Mouse (Mus musculus): ENCODE results near the gene Gm21860. TPM values are rescaled to one million over a fixed set of nuclear protein-coding genes. Genes with fewer than 3 reads are reported as not detected.
"Not testable (repeated sequence)": the region's sequence is repeated elsewhere in the genome, so short reads cannot be mapped to it uniquely, and the experiment has no call there.

Gene Gm21860
- not detected in 2 replicates for polyA plus RNA-seq (2016; fragmentation: Nextera tagmentation; extraction: Ambion mirVana)

DNA sequence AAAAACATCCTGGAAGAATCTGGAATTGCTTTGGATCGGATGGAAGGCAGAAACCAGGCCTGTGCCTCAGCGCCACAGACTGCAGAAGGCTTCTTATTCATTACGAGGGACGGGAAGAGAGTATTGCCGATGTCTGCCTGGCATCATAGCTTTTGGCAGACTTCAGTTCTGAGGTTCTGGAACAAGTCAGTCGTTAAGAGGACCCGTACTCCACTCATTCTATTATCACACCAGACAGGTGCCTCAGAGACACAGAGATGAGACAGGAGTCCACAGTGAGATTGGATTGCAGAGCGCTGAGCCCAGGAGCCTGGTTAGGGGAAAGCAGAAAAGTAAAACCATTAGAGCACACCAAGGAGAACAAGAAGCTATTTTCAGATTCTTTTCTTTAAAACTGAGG is at the start of gene Gm21860:
TSS of gene Gm21860 (minus strand) at position 101 of the 400 bp plus-strand sequence.
- not testable (repeated sequence) for H3K36me3 ChIP-seq; H3K4me3 ChIP-seq; H3K9ac ChIP-seq; H3K4me1 ChIP-seq; H3K4me2 ChIP-seq (replicated peaks); ATAC-seq (ENCODE audit: low FRiP score); H3K27ac ChIP-seq; H3K27me3 ChIP-seq; H3K9me3 ChIP-seq (replicated peaks)
- WGBS, result no CpG with 5 or more reads among the region's 8 CpGs

GRCm38 (mm10) chrY:90784438-90784837 is 29.8 kb upstream of the Gm21860 start, which contains the start of gene Gm47283:
TSS of gene Gm47283 (plus strand) at chrY:90784738.
- not testable (repeated sequence) for H3K9ac ChIP-seq; H3K27me3 ChIP-seq; H3K9me3 ChIP-seq (replicated peaks); H3K4me3 ChIP-seq; ATAC-seq (ENCODE audit: low FRiP score); H3K27ac ChIP-seq; H3K4me1 ChIP-seq; H3K36me3 ChIP-seq; H3K4me2 ChIP-seq (replicated peaks)
- WGBS, result no CpG with 5 or more reads among the region's 48 CpGs

DNA sequence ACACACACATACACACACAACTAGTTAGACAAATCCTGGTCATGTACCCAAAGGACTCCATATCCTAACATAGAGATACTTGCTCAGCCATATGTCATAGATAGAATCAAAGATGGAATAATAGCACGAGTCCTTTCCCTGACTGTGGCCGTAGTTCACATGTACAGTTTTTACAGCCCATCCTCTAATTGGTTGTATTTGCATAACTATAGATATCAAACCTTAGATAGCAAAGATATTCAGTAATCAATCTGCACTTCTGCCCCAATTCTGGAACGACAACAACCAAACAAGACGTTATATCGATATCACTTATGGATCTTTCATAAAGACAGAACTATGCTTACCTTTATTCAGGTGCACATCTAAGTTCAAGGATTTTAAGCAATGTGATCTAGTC is 9.4 kb downstream of the Gm21860 start:
- H3K27me3 ChIP-seq; H3K4me1 ChIP-seq; H3K27ac ChIP-seq; ATAC-seq (ENCODE audit: low FRiP score); H3K4me3 ChIP-seq; H3K9ac ChIP-seq; H3K4me2 ChIP-seq (replicated peaks): not testable (repeated sequence)
- WGBS, result 95% methylated on average over 5 of the region's 5 CpGs
- peaks cover 40% of the 10 kb centered on the region for H3K9me3 ChIP-seq (replicated peaks)
- peaks cover 34% of the 10 kb centered on the region for H3K36me3 ChIP-seq

DNA sequence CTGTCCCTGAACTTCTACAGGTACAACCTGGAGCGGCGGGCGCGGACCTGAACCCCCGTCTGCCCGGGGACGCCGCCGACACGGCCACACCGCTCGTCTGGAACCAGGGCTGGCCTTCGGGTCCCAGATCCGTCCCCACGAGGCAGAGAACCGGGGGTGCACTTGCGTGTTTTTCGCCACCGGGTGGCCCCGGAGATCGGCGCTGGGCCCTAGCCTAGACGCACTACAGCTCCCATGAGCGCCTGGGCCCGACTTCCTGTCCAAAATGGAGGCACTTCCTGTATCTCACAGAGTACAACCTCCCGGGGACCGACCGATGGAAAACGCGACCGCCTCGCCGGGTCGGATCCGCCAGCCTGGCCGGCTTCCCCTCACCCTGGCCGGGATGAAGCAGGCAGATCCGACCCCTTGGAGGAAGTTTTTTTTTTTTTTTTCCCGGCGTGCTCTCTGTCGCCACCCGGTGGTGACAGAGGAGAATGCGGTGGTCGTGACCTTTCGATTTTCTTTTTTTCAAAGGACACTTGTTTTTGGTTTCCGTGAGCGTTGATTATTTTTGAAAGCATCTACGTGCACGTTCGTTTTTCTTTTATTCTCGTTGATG is 10.1 kb downstream of the Gm21860 start:
- Histone ChIP-seq H3K4me2 (replicated peaks) (peak overlapping the region; percentile 13; the same call in 1 of the 2 replicates), H3K4me3 (peak overlapping the region; percentile 13), H3K36me3 (peaks cover 42% of the 10 kb centered on the region), H3K9me3 (replicated peaks) (peaks cover 47% of the 10 kb centered on the region), H3K27ac (peak overlapping the region; percentile 67)
- WGBS, result 65% methylated on average over 51 of the region's 51 CpGs
- H3K27me3 ChIP-seq, H3K4me1 ChIP-seq, H3K9ac ChIP-seq: not testable (repeated sequence)
- peak; percentile 91 for ATAC-seq (ENCODE audit: low FRiP score)

DNA sequence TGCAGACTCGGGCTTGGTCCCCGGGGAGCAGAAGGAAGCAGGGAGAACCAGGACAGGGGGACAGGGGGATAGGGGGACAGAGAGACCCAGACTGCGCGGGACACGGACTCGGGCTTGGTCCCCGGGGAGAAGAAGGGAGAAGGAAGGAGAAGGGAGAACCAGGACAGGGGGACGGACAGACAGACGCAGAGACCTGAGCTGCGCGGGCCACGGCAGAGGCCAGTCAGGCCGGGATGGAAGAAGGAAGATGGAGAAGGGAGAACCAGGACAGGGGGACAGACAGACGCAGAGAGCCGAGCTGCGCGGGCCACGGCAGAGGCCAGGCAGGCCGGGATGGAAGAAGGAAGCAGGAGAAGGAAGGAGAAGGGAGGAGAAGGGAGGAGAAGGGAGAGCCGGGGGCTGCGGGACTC is 10.8 kb downstream of the Gm21860 start:
- Histone ChIP-seq H3K27ac (peak overlapping the region; percentile 67; the same call in 1 of the 2 replicates), H3K4me2 (replicated peaks) (no peak overlapping the region)
- ATAC-seq (ENCODE audit: low FRiP score), result no peak

DNA sequence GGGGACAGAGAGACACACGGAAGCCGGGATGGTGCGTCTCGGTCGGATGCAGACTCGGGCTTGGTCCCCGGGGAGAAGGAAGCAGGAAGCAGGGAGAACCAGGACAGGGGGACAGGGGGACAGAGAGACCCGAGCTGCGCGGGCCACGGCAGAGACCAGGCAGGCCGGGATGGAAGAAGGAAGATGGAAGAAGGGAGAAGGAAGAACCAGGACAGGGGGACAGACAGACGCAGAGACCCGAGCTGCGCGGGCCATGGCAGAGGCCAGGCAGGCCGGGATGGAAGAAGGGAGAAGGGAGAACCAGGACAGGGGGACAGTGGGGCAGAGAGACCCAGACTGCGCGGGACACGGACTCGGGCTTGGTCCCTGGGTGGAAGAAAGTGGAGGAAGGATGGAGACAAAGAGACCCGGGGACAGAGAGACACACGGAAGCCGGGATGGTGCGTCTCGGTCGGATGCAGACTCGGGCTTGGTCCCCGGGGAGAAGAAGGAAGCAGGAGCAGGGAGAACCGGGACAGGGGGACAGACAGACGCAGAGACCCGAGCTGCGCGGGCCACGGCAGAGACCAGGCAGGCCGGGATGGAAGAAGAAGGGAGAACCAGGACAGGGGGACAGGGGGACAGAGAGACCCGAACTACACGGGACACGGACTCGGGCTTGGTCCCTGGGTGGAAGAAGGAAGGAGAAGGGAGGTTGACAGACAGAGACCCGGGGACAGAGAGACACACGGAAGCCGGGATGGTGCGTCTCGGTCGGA is 11.4 kb downstream of the Gm21860 start:
- peaks cover 57% of the 10 kb centered on the region for H3K9me3 ChIP-seq (replicated peaks)
- H3K4me1 ChIP-seq, result not testable (repeated sequence)
- WGBS, result 80% methylated on average over 36 of the region's 46 CpGs

More for the DNA sequence above, 10.8 kb downstream of the Gm21860 start:
- H3K27me3 ChIP-seq, result no peaks in the 10 kb centered on the region
- H3K9me3 ChIP-seq (replicated peaks), result peaks cover 54% of the 10 kb centered on the region
- no peak overlapping the region for H3K4me3 ChIP-seq
- H3K9ac ChIP-seq, result no peak overlapping the region
- peaks cover 48% of the 10 kb centered on the region for H3K36me3 ChIP-seq
- H3K4me1 ChIP-seq, result no peaks in the 10 kb centered on the region
- WGBS, result 43% methylated on average over 4 of the region's 21 CpGs

DNA sequence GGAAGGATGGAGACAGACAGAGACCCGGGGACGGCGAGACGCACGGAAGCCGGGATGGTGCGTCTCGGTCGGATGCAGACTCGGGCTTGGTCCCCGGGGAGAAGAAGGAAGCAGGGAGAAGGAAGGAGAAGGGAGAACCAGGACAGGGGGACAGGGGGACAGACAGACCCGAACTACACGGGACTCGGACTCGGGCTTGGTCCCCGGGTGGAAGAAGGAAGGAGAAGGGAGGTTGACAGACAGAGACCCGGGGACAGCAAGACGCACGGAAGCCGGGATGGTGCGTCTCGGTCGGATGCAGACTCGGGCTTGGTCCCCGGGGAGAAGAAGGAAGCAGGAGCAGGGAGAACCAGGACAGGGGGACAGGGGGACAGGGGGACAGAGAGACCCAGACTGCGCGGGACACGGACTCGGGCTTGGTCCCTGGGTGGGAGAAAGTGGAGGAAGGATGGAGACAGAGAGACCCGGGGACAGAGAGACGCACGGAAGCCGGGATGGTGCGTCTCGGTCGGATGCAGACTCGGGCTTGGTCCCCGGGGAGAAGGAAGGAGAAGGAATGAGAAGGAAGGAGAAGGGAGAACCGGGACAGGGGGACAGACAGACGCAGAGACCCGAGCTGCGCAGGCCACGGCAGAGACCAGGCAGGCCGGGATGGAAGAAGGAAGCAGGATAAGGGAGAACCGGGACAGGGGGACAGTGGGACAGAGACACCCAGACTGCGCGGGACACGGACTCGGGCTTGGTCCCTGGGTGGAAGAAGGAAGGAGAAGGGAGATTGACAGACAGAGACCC is 12.2 kb downstream of the Gm21860 start:
- not testable (repeated sequence) for H3K9ac ChIP-seq; H3K4me1 ChIP-seq; H3K27ac ChIP-seq; H3K4me3 ChIP-seq; H3K27me3 ChIP-seq; H3K4me2 ChIP-seq (replicated peaks)
- Histone ChIP-seq H3K9me3 (replicated peaks) (peaks cover 57% of the 10 kb centered on the region), H3K36me3 (peaks cover 48% of the 10 kb centered on the region)
- peak; percentile 20; the same call in 1 of the 2 replicates for ATAC-seq (ENCODE audit: low FRiP score)
- 86% methylated on average over 49 of the region's 49 CpGs for WGBS

More for the DNA sequence above, 11.4 kb downstream of the Gm21860 start:
- H3K27ac ChIP-seq; H3K4me3 ChIP-seq; H3K27me3 ChIP-seq; H3K4me2 ChIP-seq (replicated peaks); ATAC-seq (ENCODE audit: low FRiP score); H3K9ac ChIP-seq: not testable (repeated sequence)
- H3K36me3 ChIP-seq, result peaks cover 48% of the 10 kb centered on the region

- H3K4me1 ChIP-seq; H3K27ac ChIP-seq; H3K9ac ChIP-seq; H3K4me2 ChIP-seq (replicated peaks); H3K4me3 ChIP-seq; H3K27me3 ChIP-seq: not testable (repeated sequence)
- ATAC-seq (ENCODE audit: low FRiP score), result peak; percentile 47
- H3K9me3 ChIP-seq (replicated peaks), result peaks cover 57% of the 10 kb centered on the region
- WGBS, result 85% methylated on average over 42 of the region's 43 CpGs
- H3K36me3 ChIP-seq, result peaks cover 48% of the 10 kb centered on the region
Observed at GRCm38 (mm10) chrY:90741452-90742260, 13.0 kb downstream of the Gm21860 start.

- H3K4me1 ChIP-seq; H3K27ac ChIP-seq; H3K27me3 ChIP-seq; H3K4me2 ChIP-seq (replicated peaks); H3K9ac ChIP-seq; H3K4me3 ChIP-seq: not testable (repeated sequence)
- WGBS, result 79% methylated on average over 38 of the region's 38 CpGs
- H3K9me3 ChIP-seq (replicated peaks), result peaks cover 57% of the 10 kb centered on the region
- H3K36me3 ChIP-seq, result peaks cover 48% of the 10 kb centered on the region
- ATAC-seq (ENCODE audit: low FRiP score), result peak; percentile 65
Observed at GRCm38 (mm10) chrY:90741006-90741405, 13.6 kb downstream of the Gm21860 start.

GRCm38 (mm10) chrY:90740013-90740561 is 14.5 kb downstream of the Gm21860 start:
- Histone ChIP-seq H3K36me3 (peaks cover 42% of the 10 kb centered on the region), H3K4me3 (no peak overlapping the region), H3K4me1 (no peaks in the 10 kb centered on the region), H3K9me3 (replicated peaks) (peaks cover 51% of the 10 kb centered on the region), H3K9ac (no peak overlapping the region), H3K27me3 (no peaks in the 10 kb centered on the region), H3K4me2 (replicated peaks) (no peak overlapping the region), H3K27ac (no peak overlapping the region)
- peak; percentile 3; the same call in 1 of the 2 replicates for ATAC-seq (ENCODE audit: low FRiP score)
- WGBS, result 51% methylated on average over 14 of the region's 14 CpGs

GRCm38 (mm10) chrY:90739531-90740012 is 15.0 kb downstream of the Gm21860 start:
- H3K4me1 ChIP-seq; ATAC-seq (ENCODE audit: low FRiP score); H3K27ac ChIP-seq; H3K4me2 ChIP-seq (replicated peaks); H3K27me3 ChIP-seq; H3K9ac ChIP-seq; H3K4me3 ChIP-seq: not testable (repeated sequence)
- Histone ChIP-seq H3K9me3 (replicated peaks) (peaks cover 46% of the 10 kb centered on the region), H3K36me3 (peaks cover 40% of the 10 kb centered on the region)
- 56% methylated on average over 11 of the region's 11 CpGs for WGBS
